Mouse (Mus musculus): ENCODE measurements around the gene Gm38655. TPM values are rescaled to one million over a fixed set of nuclear protein-coding genes. Genes with fewer than 3 reads are reported as not detected.

The Gm38655 gene
- polyA plus RNA-seq, 1 experiment = not detected

GRCm38 (mm10) chr17:25123979-25124378 lies 51.3 kb downstream of the Gm38655 start:
- WGBS = 26% methylated on average over 7 of the region's 7 CpGs
- Histone ChIP-seq H3K27ac (ENCODE audit: control insufficient read depth, insufficient read depth, low read depth, low read length, poor library complexity) (no peak overlapping the region), H3K4me1 (ENCODE audit: control insufficient read depth, insufficient read depth, low read length) (peaks cover 1% of the 10 kb centered on the region), H3K4me3 (replicated peaks; ENCODE audit: control insufficient read depth, low read depth, low read length) (no peak overlapping the region)
- TF ChIP-seq CTCF (IDR thresholded peaks at IDR 0.05; ENCODE audit: control insufficient read depth, insufficient read depth, low read length) (peak; percentile 58), POLR2A (IDR thresholded peaks at IDR 0.05; ENCODE audit: borderline replicate concordance, control insufficient read depth, low read depth, low read length) (no peak)

Other genes with a start within 250 kb of the Gm38655 start
- 51.0 and 96.3 TPM in 2 replicates for gene Mapk8ip3, start 238.5 kb downstream of the Gm38655 start, polyA plus RNA-seq (2011; ENCODE audit: insufficient read depth, insufficient read length, low replicate concordance, missing spikeins)
- 12.2 and 31.5 TPM in 2 replicates for gene Jpt2, start 214.8 kb downstream of the Gm38655 start, polyA plus RNA-seq (2011; ENCODE audit: insufficient read depth, insufficient read length, low replicate concordance, missing spikeins)
- 9.1 and 15.8 TPM in 2 replicates for gene Cramp1l, start 159.7 kb downstream of the Gm38655 start, polyA plus RNA-seq (2011; ENCODE audit: insufficient read depth, insufficient read length, low replicate concordance, missing spikeins)
- 65.1 and 72.5 TPM in 2 replicates for gene Ift140, start 159.4 kb downstream of the Gm38655 start, polyA plus RNA-seq (2011; ENCODE audit: insufficient read depth, insufficient read length, low replicate concordance, missing spikeins)
- gene Tmem204, start 91.9 kb downstream of the Gm38655 start, polyA plus RNA-seq (2011; ENCODE audit: insufficient read depth, insufficient read length, low replicate concordance, missing spikeins) = 2.5 and 4.6 TPM in 2 replicates
- gene Telo2, start 59.5 kb downstream of the Gm38655 start, polyA plus RNA-seq (2011; ENCODE audit: insufficient read depth, insufficient read length, low replicate concordance, missing spikeins) = 19.5 and 30.4 TPM in 2 replicates
- 1.4 TPM in 1 of 2 replicates, not detected in the other for gene Ptx4, start 54.7 kb downstream of the Gm38655 start, polyA plus RNA-seq (2011; ENCODE audit: insufficient read depth, insufficient read length, low replicate concordance, missing spikeins)
- gene Clcn7, start 42.1 kb downstream of the Gm38655 start, polyA plus RNA-seq (2011; ENCODE audit: insufficient read depth, insufficient read length, low replicate concordance, missing spikeins) = 17.0 and 21.9 TPM in 2 replicates
- not detected in 2 replicates for gene Ccdc154, start 13.0 kb downstream of the Gm38655 start, polyA plus RNA-seq (2011; ENCODE audit: insufficient read depth, insufficient read length, low replicate concordance, missing spikeins)
- gene BC003965, start 9.1 kb upstream of the Gm38655 start, polyA plus RNA-seq (2011; ENCODE audit: insufficient read depth, insufficient read length, low replicate concordance, missing spikeins) = 13.1 and 19.4 TPM in 2 replicates
- 9.5 and 29.1 TPM in 2 replicates for gene Unkl, start 12.9 kb upstream of the Gm38655 start, polyA plus RNA-seq (2011; ENCODE audit: insufficient read depth, insufficient read length, low replicate concordance, missing spikeins)
- gene Gnptg, start 64.7 kb upstream of the Gm38655 start, polyA plus RNA-seq (2011; ENCODE audit: insufficient read depth, insufficient read length, low replicate concordance, missing spikeins) = 10.8 and 21.7 TPM in 2 replicates
- 24.4 and 37.1 TPM in 2 replicates for gene Tsr3, start 64.7 kb upstream of the Gm38655 start, polyA plus RNA-seq (2011; ENCODE audit: insufficient read depth, insufficient read length, low replicate concordance, missing spikeins)
- gene Baiap3, start 80.9 kb upstream of the Gm38655 start, polyA plus RNA-seq (2011; ENCODE audit: insufficient read depth, insufficient read length, low replicate concordance, missing spikeins) = 4.7 and 14.3 TPM in 2 replicates
- 141 and 187 TPM in 2 replicates for gene Ube2i, start 99.2 kb upstream of the Gm38655 start, polyA plus RNA-seq (2011; ENCODE audit: insufficient read depth, insufficient read length, low replicate concordance, missing spikeins)
- 11.0 and 35.0 TPM in 2 replicates for gene Prss34, start 122.9 kb upstream of the Gm38655 start, polyA plus RNA-seq (2011; ENCODE audit: insufficient read depth, insufficient read length, low replicate concordance, missing spikeins)
- gene Prss28, start 133.2 kb upstream of the Gm38655 start, polyA plus RNA-seq (2011; ENCODE audit: insufficient read depth, insufficient read length, low replicate concordance, missing spikeins) = 1.7 TPM in 1 of 2 replicates, not detected in the other
- not detected in 2 replicates for gene Prss29, start 143.2 kb upstream of the Gm38655 start, polyA plus RNA-seq (2011; ENCODE audit: insufficient read depth, insufficient read length, low replicate concordance, missing spikeins)
- not detected in 2 replicates for gene Tpsab1, start 170.1 kb upstream of the Gm38655 start, polyA plus RNA-seq (2011; ENCODE audit: insufficient read depth, insufficient read length, low replicate concordance, missing spikeins)
- not detected in 2 replicates for gene Tpsb2, start 190.8 kb upstream of the Gm38655 start, polyA plus RNA-seq (2011; ENCODE audit: insufficient read depth, insufficient read length, low replicate concordance, missing spikeins)
- gene Tpsg1, start 193.8 kb upstream of the Gm38655 start, polyA plus RNA-seq (2011; ENCODE audit: insufficient read depth, insufficient read length, low replicate concordance, missing spikeins) = not detected in 2 replicates